Mouse (Mus musculus): ENCODE results near the gene Fxyd1. TPM values are rescaled to one million over a fixed set of nuclear protein-coding genes. Genes with fewer than 3 reads are reported as not detected.

Gene Fxyd1
- total and polyA plus RNA-seq, 3 experiments = 0.22 TPM; not detected in 2

DNA sequence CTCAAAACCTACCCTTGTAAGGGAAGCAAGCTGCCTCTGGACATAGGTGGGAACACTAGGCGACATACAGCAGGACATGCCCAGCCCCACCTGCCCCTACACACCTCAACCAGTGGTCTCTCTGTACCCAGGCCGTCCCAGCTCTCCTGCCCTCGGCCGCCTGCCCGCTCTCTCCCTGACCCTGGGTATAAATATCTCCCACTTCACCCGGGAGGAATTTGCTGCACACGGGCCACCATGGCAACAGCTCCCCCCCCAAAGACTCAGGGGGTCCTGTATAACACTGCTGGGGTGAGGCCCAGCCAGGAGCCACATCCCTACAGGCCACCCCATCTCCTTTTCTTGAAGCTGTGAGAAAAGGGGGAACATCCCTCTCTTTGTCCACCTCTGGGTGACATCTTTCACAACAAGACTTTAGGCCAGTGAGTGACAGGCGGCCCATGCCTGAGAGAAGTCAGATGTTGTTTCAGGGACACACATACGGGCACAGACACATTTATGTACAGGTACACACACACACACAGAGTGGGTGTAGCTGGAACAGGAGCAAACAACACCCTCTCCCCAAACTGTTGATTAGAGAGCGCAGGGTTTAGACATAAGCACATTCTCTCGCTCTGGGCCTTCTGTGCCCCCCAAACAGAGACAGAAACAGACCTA, 2.2 kb downstream of the Fxyd1 start:
- TF ChIP-seq TCF12 (IDR thresholded peaks at IDR 0.05; ENCODE audit: low read depth, low read length) (no peak), NRF1 (IDR thresholded peaks at IDR 0.05; ENCODE audit: insufficient read depth, low read depth, low read length, poor library complexity, severe bottlenecking) (no peak), USF1 (IDR thresholded peaks at IDR 0.05; ENCODE audit: low read depth, low read length) (no peak), HCFC1 (IDR thresholded peaks at IDR 0.05; ENCODE audit: low read depth, low read length) (no peak), ZMIZ1 (IDR thresholded peaks at IDR 0.05; ENCODE audit: low read depth, low read length) (no peak), GATA1 (IDR thresholded peaks at IDR 0.05; ENCODE audit: low read depth, low read length) (no peak), KAT2A (conservative IDR thresholded peaks at IDR 0.05; ENCODE audit: low read depth, low read length) (no peak), POLR2AphosphoS5 (IDR thresholded peaks at IDR 0.05; ENCODE audit: borderline replicate concordance, low read depth, low read length) (no peak), MAZ (IDR thresholded peaks at IDR 0.05; ENCODE audit: low read depth, low read length) (no peak), USF2 (IDR thresholded peaks at IDR 0.05; ENCODE audit: borderline replicate concordance in 1 of 2, insufficient read depth in 1 of 2, low read depth in 1 of 2, low read length in 2 of 2) (no peak), CHD1 (IDR thresholded peaks at IDR 0.05; ENCODE audit: low read depth, low read length) (no peak), ELF1 (IDR thresholded peaks at IDR 0.05; ENCODE audit: low read depth, low read length) (no peak), TBP (IDR thresholded peaks at IDR 0.05; ENCODE audit: low read depth, low read length) (no peak), CTCF (IDR thresholded peaks at IDR 0.05 in 2 of 3, conservative IDR thresholded peaks at IDR 0.05 in 1 of 3; ENCODE audit: control insufficient read depth in 1 of 3, insufficient read depth in 1 of 3, low read depth in 2 of 3, low read length in 3 of 3, poor library complexity in 1 of 3, severe bottlenecking in 1 of 3) (no peak), MYC (IDR thresholded peaks at IDR 0.05; ENCODE audit: low read depth, low read length) (no peak), MAX (IDR thresholded peaks at IDR 0.05; ENCODE audit: low read length) (no peak)
- no peaks in the 10 kb centered on the region for H3K36me3 ChIP-seq (ENCODE audit: control insufficient read depth in 1 of 2, insufficient read depth in 2 of 2, low read length in 2 of 2)
- no peaks in the 10 kb centered on the region; a peak in 1 of 4 replicates for H3K4me1 ChIP-seq (ENCODE audit: control insufficient read depth in 1 of 2, insufficient read depth in 2 of 2, low read length in 2 of 2)
- DNase-seq (ENCODE audit: low read depth, low spot score) = no peak
- H3K9me3 ChIP-seq (replicated peaks; ENCODE audit: insufficient read depth, low read length) = no peaks in the 10 kb centered on the region
- no peak overlapping the region for H3K4me3 ChIP-seq (ENCODE audit: control insufficient read depth in 1 of 2, insufficient read depth in 1 of 2, low read depth in 2 of 2, low read length in 2 of 2)
- H3K27ac ChIP-seq (ENCODE audit: control insufficient read depth, low read depth, low read length) = no peak overlapping the region
- H3K27me3 ChIP-seq (ENCODE audit: control insufficient read depth in 1 of 2, insufficient read depth in 2 of 2, low read length in 2 of 2) = no peaks in the 10 kb centered on the region
- H3K79me2 ChIP-seq (ENCODE audit: control insufficient read depth, insufficient read depth, low read length, poor library complexity) = no peaks in the 10 kb centered on the region
- no peak overlapping the region for H3K9ac ChIP-seq (ENCODE audit: control insufficient read depth, low read depth, low read length, poor library complexity, severe bottlenecking)

DNA sequence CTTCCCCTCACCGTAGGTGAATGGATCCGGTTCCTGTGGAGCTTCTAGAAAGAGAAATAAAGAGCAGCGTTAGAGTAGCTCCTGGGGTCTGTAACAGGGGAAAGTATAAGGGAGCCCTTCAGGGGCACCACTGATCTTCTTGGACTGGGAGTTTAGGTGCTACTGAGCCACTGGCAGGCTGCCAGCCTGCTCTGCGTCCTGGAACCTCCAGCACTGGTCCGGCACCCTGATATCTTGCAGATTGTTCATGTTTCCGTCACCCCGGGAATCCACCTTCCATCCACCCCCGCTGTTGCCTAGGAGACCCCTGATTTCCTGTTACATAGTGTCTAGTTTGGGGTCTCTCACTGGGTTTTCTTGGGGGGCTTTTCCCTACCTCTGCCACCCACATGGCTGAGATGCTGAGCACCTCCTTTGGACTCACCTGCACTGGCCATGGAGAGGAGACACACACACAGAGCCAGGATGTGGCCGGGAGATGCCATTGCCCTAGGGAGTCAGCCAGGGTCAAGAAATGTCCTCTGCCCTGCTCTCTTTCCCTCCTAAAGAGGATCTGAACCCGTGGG, 3.0 kb downstream of the Fxyd1 start:
- DNase-seq (ENCODE audit: low read depth, low spot score) = no peak
- no peak for TF ChIP-seq TBP (IDR thresholded peaks at IDR 0.05; ENCODE audit: low read depth, low read length)
- TF ChIP-seq SIN3A (IDR thresholded peaks at IDR 0.05; ENCODE audit: low read length) = no peak
- no peak for TF ChIP-seq MAX (IDR thresholded peaks at IDR 0.05; ENCODE audit: low read length)
- TF ChIP-seq ZMIZ1 (IDR thresholded peaks at IDR 0.05; ENCODE audit: low read depth, low read length) = no peak
- TF ChIP-seq RAD21 (IDR thresholded peaks at IDR 0.05; ENCODE audit: low read depth, low read length) = no peak
- no peaks in the 10 kb centered on the region for H3K79me2 ChIP-seq (ENCODE audit: control insufficient read depth, insufficient read depth, low read length, poor library complexity)
- no peaks in the 10 kb centered on the region; a peak in 1 of 4 replicates for H3K4me1 ChIP-seq (ENCODE audit: control insufficient read depth in 1 of 2, insufficient read depth in 2 of 2, low read length in 2 of 2)
- H3K9me3 ChIP-seq (replicated peaks; ENCODE audit: insufficient read depth, low read length) = no peaks in the 10 kb centered on the region
- no peak overlapping the region for H3K9ac ChIP-seq (ENCODE audit: control insufficient read depth, low read depth, low read length, poor library complexity, severe bottlenecking)
- no peaks in the 10 kb centered on the region for H3K36me3 ChIP-seq (ENCODE audit: control insufficient read depth in 1 of 2, insufficient read depth in 2 of 2, low read length in 2 of 2)
- H3K4me3 ChIP-seq (ENCODE audit: control insufficient read depth in 1 of 2, insufficient read depth in 1 of 2, low read depth in 2 of 2, low read length in 2 of 2) = no peak overlapping the region
- H3K27ac ChIP-seq (ENCODE audit: control insufficient read depth, low read depth, low read length) = no peak overlapping the region
- no peaks in the 10 kb centered on the region for H3K27me3 ChIP-seq (ENCODE audit: control insufficient read depth in 1 of 2, insufficient read depth in 2 of 2, low read length in 2 of 2)

All from MEL (cell line).